Mouse (Mus musculus) olfactory bulb, adult 2 months (tissue): ENCODE results near the gene Celf5. TPM values are rescaled to one million over a fixed set of nuclear protein-coding genes. Genes with fewer than 3 reads are reported as not detected.

Experiments
- H3K27ac ChIP-seq: fragments of 200-500 bp; 2 replicates; pipeline ENCODE4 v1.5.1; 2012; ENCODE audit warnings: low read depth, low read length; ENCODE audit not compliant: insufficient read depth
- H3K4me1 ChIP-seq: fragments of 200-500 bp; 2 replicates; pipeline ENCODE4 v1.6.1; 2012; ENCODE audit warnings: low read length; ENCODE audit not compliant: control insufficient read depth, insufficient read depth
- H3K4me3 ChIP-seq: fragments of 200-500 bp; 2 replicates; pipeline ENCODE4 v1.5.1; 2012; ENCODE audit warnings: mild to moderate bottlenecking, low read depth, low read length, moderate library complexity; ENCODE audit not compliant: insufficient read depth
- CTCF ChIP-seq: fragments of 200-500 bp; IDR thresholded peaks from 2 replicates; pipeline ENCODE4 v1.5.1; 2012; ENCODE audit warnings: low read depth, mild to moderate bottlenecking, low read length, moderate library complexity; ENCODE audit not compliant: insufficient read depth
- POLR2A ChIP-seq: fragments of 200-500 bp; IDR thresholded peaks from 2 replicates; pipeline ENCODE4 v1.6.1; 2012; ENCODE audit warnings: mild to moderate bottlenecking, low read depth, low read length, moderate library complexity; ENCODE audit not compliant: insufficient read depth
- WGBS: fragments of 180-500 bp; shearing (Covaris S2); methylation state at CpG from one replicate; pipeline ENCODE4 v1.1.7; 2018; 5-methylcytosine and 5-hydroxymethylcytosine counted together
- polyA plus RNA-seq: library from polyadenylated mRNA; stranded (reverse); fragments of >200 nt; gene quantifications from 2 replicates; pipeline ENCODE4 v1.2.4, GENCODE M21; 2012; ENCODE audit warnings: low replicate concordance; ENCODE audit not compliant: missing spikeins, insufficient read depth, insufficient read length

Gene Celf5
- polyA plus RNA-seq, 1 experiment, result not detected

GRCm38 (mm10) chr10:81422661-81423217 is 59.8 kb downstream of the Celf5 start:
- Histone ChIP-seq H3K4me1 (peaks cover 81% of the 10 kb centered on the region), H3K4me3 (no peak overlapping the region), H3K27ac (no peak overlapping the region)
- 80% methylated on average over 3 of the region's 3 CpGs for WGBS
- no peak for TF ChIP-seq CTCF

GRCm38 (mm10) chr10:81422191-81422590 is 60.3 kb downstream of the Celf5 start:
- Histone ChIP-seq H3K27ac (no peak overlapping the region), H3K4me3 (no peak overlapping the region), H3K4me1 (peaks cover 83% of the 10 kb centered on the region)
- TF ChIP-seq POLR2A (no peak), CTCF (no peak)
- WGBS, result 61% methylated on average over 6 of the region's 6 CpGs

- Histone ChIP-seq H3K27ac (no peak overlapping the region), H3K4me3 (no peak overlapping the region), H3K4me1 (peaks cover 84% of the 10 kb centered on the region)
- WGBS, result 81% methylated on average over 5 of the region's 5 CpGs
- TF ChIP-seq POLR2A, result no peak
- TF ChIP-seq CTCF, result no peak
Measured at GRCm38 (mm10) chr10:81421797-81422100, 60.8 kb downstream of the Celf5 start.

GRCm38 (mm10) chr10:81421041-81421796 is 61.3 kb downstream of the Celf5 start:
- H3K27ac ChIP-seq, result no peak overlapping the region
- H3K4me1 ChIP-seq, result peaks cover 84% of the 10 kb centered on the region
- TF ChIP-seq POLR2A, result no peak
- TF ChIP-seq CTCF, result no peak
- H3K4me3 ChIP-seq, result no peak overlapping the region
- WGBS, result 72% methylated on average over 4 of the region's 4 CpGs

GRCm38 (mm10) chr10:81420191-81420767 is 62.2 kb downstream of the Celf5 start:
- WGBS, result 93% methylated on average over 40 of the region's 40 CpGs
- Histone ChIP-seq H3K4me1 (peaks cover 83% of the 10 kb centered on the region), H3K27ac (no peak overlapping the region), H3K4me3 (no peak overlapping the region)
- no peak for TF ChIP-seq CTCF
- no peak for TF ChIP-seq POLR2A

GRCm38 (mm10) chr10:81419111-81419928 is 63.2 kb downstream of the Celf5 start:
- 92% methylated on average over 10 of the region's 10 CpGs for WGBS
- 0 out of 2 replicates have a peak overlapping the region, but pooled peaks have one; percentile 4 for H3K27ac ChIP-seq
- peaks cover 83% of the 10 kb centered on the region for H3K4me1 ChIP-seq
- no peak overlapping the region for H3K4me3 ChIP-seq
- no peak for TF ChIP-seq CTCF
- TF ChIP-seq POLR2A, result no peak

GRCm38 (mm10) chr10:81418216-81419070 is 64.1 kb downstream of the Celf5 start:
- WGBS, result 54% methylated on average over 11 of the region's 11 CpGs
- peak overlapping the region; percentile 80; the same call in 1 of the 2 replicates for H3K27ac ChIP-seq
- H3K4me1 ChIP-seq, result peaks cover 84% of the 10 kb centered on the region
- TF ChIP-seq POLR2A, result no peak
- no peak for TF ChIP-seq CTCF
- H3K4me3 ChIP-seq, result no peak overlapping the region

- Histone ChIP-seq H3K4me1 (peaks cover 92% of the 10 kb centered on the region), H3K4me3 (no peak overlapping the region)
- WGBS, result 39% methylated on average over 12 of the region's 12 CpGs
Measured at GRCm38 (mm10) chr10:81417227-81418215, 65.0 kb downstream of the Celf5 start.

More at GRCm38 (mm10) chr10:81417227-81418215, 65.0 kb downstream of the Celf5 start:
- H3K27ac ChIP-seq, result peak overlapping the region; percentile 80
- TF ChIP-seq CTCF (no peak), POLR2A (0 out of 2 replicates have a peak, but pooled peaks have one; percentile 24)
